Comparison of ENCODE assay signal across 28 mouse cellular contexts in genomic region chr3:90335517-90335916, GRCm38 (mm10). TPM values are rescaled to one million over a fixed set of nuclear protein-coding genes. Genes with fewer than 3 reads are reported as not detected.
A peak's percentile ranks its signal among the peaks of the same experiment; 100 is the strongest.
DNase-seq lines count a peak whose midpoint lies in the region; ATAC-seq and TF ChIP-seq lines count a peak whose summit lies in the region.
"Had no signal": no experiment of that assay in that cellular context is flagged by ENCODE, and none has a peak within 500 bp of the region (broad histone marks: within the 10 kb centered on the region; RNA-seq: fewer than 3 reads in every experiment).

No protein-coding gene starts in this region.

- no peak for TF ChIP-seq POLR2A in heart, adult 2 months (IDR thresholded peaks at IDR 0.05; ENCODE audit: insufficient read depth, low read depth, low read length)

- CTCF ChIA-PET in Patski (lab: Charles Lee): interaction anchor here (0.8 to 2.0 kb wide), 6 partner anchors 8 to 23 kb away, joined by 3 to 8 read pairs (median 4); no protein-coding TSS in a partner anchor

- no peak overlapping the region for H3K9ac ChIP-seq in heart, adult 2 months (ENCODE audit: low read depth, low read length)
- no peak overlapping the region for H3K9ac ChIP-seq in liver, postnatal 0 days (replicated peaks)
- no peak overlapping the region for H3K9ac ChIP-seq in liver, embryonic 11.5 days (ENCODE audit: low read depth, low read length)
- H3K9ac ChIP-seq: forebrain, embryonic 13.5 days; heart, embryonic 12.5 days; limb, embryonic 13.5 days; liver, embryonic 13.5 days; lung, embryonic 15.5 days; midbrain, embryonic 13.5 days; neural tube, embryonic 13.5 days had no signal

- 0 out of 2 replicates have a peak, but pooled peaks have one; percentile 10 for TF ChIP-seq CTCF in heart, adult 2 months (IDR thresholded peaks at IDR 0.05)
- TF ChIP-seq CTCF in liver, postnatal 0 days (IDR thresholded peaks at IDR 0.05; ENCODE audit: low read depth): 0 out of 2 replicates have a peak, but pooled peaks have one; percentile 18
- TF ChIP-seq CTCF in Patski (IDR thresholded peaks at IDR 0.05): peak; percentile 10

- H3K4me3 ChIP-seq in heart, adult 2 months: no peak overlapping the region
- no peak overlapping the region for H3K4me3 ChIP-seq in liver, postnatal 0 days (ENCODE audit: low read depth, low read length)
- no peak overlapping the region for H3K4me3 ChIP-seq in liver, embryonic 11.5 days (ENCODE audit: low read depth, low read length)
- no peak overlapping the region for H3K4me3 ChIP-seq in limb, embryonic 10.5 days
- H3K4me3 ChIP-seq: forebrain, embryonic 13.5 days; heart, embryonic 12.5 days; left cerebral cortex, adult 2 months; limb, embryonic 13.5 days; liver, embryonic 13.5 days; lung, embryonic 15.5 days; megakaryocyte, embryonic 14.5 days; midbrain, embryonic 13.5 days; neural tube, embryonic 13.5 days had no signal

- ATAC-seq in liver, postnatal 0 days: no peak
- ATAC-seq in liver, embryonic 11.5 days (replicated peaks; ENCODE audit: low FRiP score): no peak
- ATAC-seq in Patski: no peak
- ATAC-seq in granulocyte monocyte progenitor cell, adult 5-6 weeks (replicated peaks; ENCODE audit: poor library complexity, severe bottlenecking): no peak
- ATAC-seq: activated CD4-positive, CD25-positive, alpha-beta regulatory T cell, adult 4 months; forebrain, embryonic 13.5 days; hindbrain, postnatal 0 days; intestine, embryonic 16.5 days; midbrain, embryonic 13.5 days had no signal

- in situ Hi-C loops in Patski (cut with MboI; ENCODE audit: low pct_unique_long_range_greater_than_20kb): no loop called here

- no peak overlapping the region for H3K27ac ChIP-seq in heart, adult 2 months
- H3K27ac ChIP-seq in liver, postnatal 0 days (ENCODE audit: low read depth): no peak overlapping the region
- H3K27ac ChIP-seq in liver, embryonic 11.5 days (ENCODE audit: low read depth, low read length): no peak overlapping the region
- no peak overlapping the region for H3K27ac ChIP-seq in limb, embryonic 10.5 days
- H3K27ac ChIP-seq: forebrain, embryonic 13.5 days; hindbrain, postnatal 0 days; left cerebral cortex, adult 2 months; limb, embryonic 13.5 days; liver, embryonic 13.5 days; lung, embryonic 15.5 days; midbrain, embryonic 13.5 days; neural tube, embryonic 13.5 days had no signal

- H3K79me2 ChIP-seq in heart, adult 2 months (replicated peaks; ENCODE audit: control insufficient read depth, insufficient read depth, low read length): peaks cover 6% of the 10 kb centered on the region

- H3K4me2 ChIP-seq in liver, postnatal 0 days (ENCODE audit: low read depth, low read length): no peak overlapping the region
- H3K4me2 ChIP-seq in liver, embryonic 11.5 days: no peak overlapping the region
- H3K4me2 ChIP-seq: forebrain, embryonic 13.5 days; heart, embryonic 12.5 days; limb, embryonic 13.5 days; liver, embryonic 13.5 days; lung, embryonic 15.5 days; midbrain, embryonic 13.5 days; neural tube, embryonic 13.5 days had no signal

- no peak for DNase-seq in heart, adult 2 months
- no peak for DNase-seq in heart, postnatal 36 days
- DNase-seq in liver, postnatal 0 days: no peak
- no peak for DNase-seq in liver, embryonic 11.5 days (ENCODE audit: low spot score)
- DNase-seq in Patski (ENCODE audit: low read depth, low spot score): no peak
- peak; percentile 13 for DNase-seq in splenic B cell, adult 2 months (ENCODE audit: low read depth, low spot score)
- no peak for DNase-seq in limb, embryonic 10.5 days (ENCODE audit: low spot score)
- DNase-seq: adrenal gland, adult 8-10 months; cerebellum, adult 2 months; cerebellum, postnatal 14 days; gastrocnemius, postnatal 10 days; heart, postnatal 14 days; kidney, postnatal 14 days; liver, embryonic 13.5 days; lung, postnatal 36 days; right cerebral cortex, postnatal 4 days had no signal

- POLR2A ChIA-PET in Patski (lab: Charles Lee): no interaction called here

- no peaks in the 10 kb centered on the region for H3K9me3 ChIP-seq in liver, postnatal 0 days (ENCODE audit: low read length)
- no peaks in the 10 kb centered on the region for H3K9me3 ChIP-seq in liver, embryonic 11.5 days (ENCODE audit: control insufficient read depth, low read length)
- H3K9me3 ChIP-seq in limb, embryonic 10.5 days (replicated peaks): no peaks in the 10 kb centered on the region
- H3K9me3 ChIP-seq: forebrain, embryonic 13.5 days; heart, embryonic 12.5 days; limb, embryonic 13.5 days; liver, embryonic 13.5 days; lung, embryonic 15.5 days; megakaryocyte, embryonic 14.5 days; midbrain, embryonic 13.5 days; neural tube, embryonic 13.5 days had no signal

- intact Hi-C loops in heart, adult 2 months (cut with DNase I): no loop called here
- intact Hi-C loops in heart, postnatal 36 days (cut with DNase I): no loop called here

- peaks cover 4% of the 10 kb centered on the region for H3K4me1 ChIP-seq in heart, adult 2 months (ENCODE audit: control insufficient read depth, insufficient read depth, low read length)
- no peaks in the 10 kb centered on the region for H3K4me1 ChIP-seq in liver, postnatal 0 days (ENCODE audit: insufficient read depth)
- H3K4me1 ChIP-seq in liver, embryonic 11.5 days (replicated peaks; ENCODE audit: control insufficient read depth, insufficient read depth, low read length): peaks cover 3% of the 10 kb centered on the region; the same call in 1 of the 2 replicates
- H3K4me1 ChIP-seq in limb, embryonic 10.5 days: no peaks in the 10 kb centered on the region
- H3K4me1 ChIP-seq: lung, embryonic 15.5 days had no signal

- peaks cover 4% of the 10 kb centered on the region for H3K36me3 ChIP-seq in heart, adult 2 months (ENCODE audit: control insufficient read depth, insufficient read depth, low read length)
- no peaks in the 10 kb centered on the region for H3K36me3 ChIP-seq in liver, postnatal 0 days (replicated peaks; ENCODE audit: insufficient read depth, low read length)
- no peaks in the 10 kb centered on the region for H3K36me3 ChIP-seq in liver, embryonic 11.5 days (ENCODE audit: control insufficient read depth, insufficient read depth, low read length)
- no peaks in the 10 kb centered on the region; the same call in 1 of the 2 replicates for H3K36me3 ChIP-seq in splenic B cell, adult 2 months (ENCODE audit: control insufficient read depth, insufficient read depth, low read length, poor library complexity, severe bottlenecking)
- peaks cover 4% of the 10 kb centered on the region; the same call in 1 of the 2 replicates for H3K36me3 ChIP-seq in limb, embryonic 10.5 days
- H3K36me3 ChIP-seq: heart, embryonic 12.5 days; limb, embryonic 13.5 days; liver, embryonic 13.5 days; lung, embryonic 15.5 days; midbrain, embryonic 13.5 days; neural tube, embryonic 13.5 days had no signal

- no peaks in the 10 kb centered on the region for H3K27me3 ChIP-seq in heart, adult 2 months (ENCODE audit: control insufficient read depth, insufficient read depth, low read length)
- no peaks in the 10 kb centered on the region for H3K27me3 ChIP-seq in liver, postnatal 0 days (ENCODE audit: insufficient read depth, low read length)
- H3K27me3 ChIP-seq in liver, embryonic 11.5 days (replicated peaks; ENCODE audit: control insufficient read depth, insufficient read depth, low read length): no peaks in the 10 kb centered on the region
- no peaks in the 10 kb centered on the region for H3K27me3 ChIP-seq in Patski
- no peaks in the 10 kb centered on the region for H3K27me3 ChIP-seq in splenic B cell, adult 2 months (ENCODE audit: control insufficient read depth, insufficient read depth, low read length, poor library complexity, severe bottlenecking)
- no peaks in the 10 kb centered on the region for H3K27me3 ChIP-seq in limb, embryonic 10.5 days (ENCODE audit: low read depth, poor library complexity, severe bottlenecking)
- H3K27me3 ChIP-seq: forebrain, embryonic 13.5 days; heart, embryonic 12.5 days; limb, embryonic 13.5 days; liver, embryonic 13.5 days; lung, embryonic 15.5 days; megakaryocyte, embryonic 14.5 days; midbrain, embryonic 13.5 days; neural tube, embryonic 13.5 days had no signal

- TF ChIP-seq EP300 in heart, adult 2 months (IDR thresholded peaks at IDR 0.05; ENCODE audit: insufficient read depth, low read depth, low read length): no peak
- no peak for TF ChIP-seq EP300 in liver, postnatal 0 days (IDR thresholded peaks at IDR 0.05; ENCODE audit: low read depth)

RNA-seq across cellular contexts. Expression of gene Gatad2b, which starts 42.5 kb away (rescaled TPM):
- total RNA-seq in heart, adult 2 months (2021): 10 to 100 TPM; 40.0 to 45.3 TPM
- 17.7 and 21.0 TPM in 2 replicates for polyA plus RNA-seq in heart, adult 2 months (2012; rRNA removed)
- 10 to 100 TPM; 50.1 to 50.7 TPM for total RNA-seq in heart, postnatal 36 days (2021)
- polyA plus RNA-seq in liver, postnatal 0 days (2015; fragmentation: Nextera tagmentation; extraction: Ambion mirVana): 2.3 and 3.1 TPM in 2 replicates
- polyA plus RNA-seq in liver, embryonic 11.5 days (2014; fragmentation: Nextera tagmentation; extraction: Ambion mirVana): 7.9 and 8.2 TPM in 2 replicates
- polyA plus RNA-seq in Patski (2021): 40.8 TPM
- 68.7 and 83.6 TPM in 2 replicates for total RNA-seq in granulocyte monocyte progenitor cell, adult 5-6 weeks (2014; fragmentation: Nextera tagmentation)
- total RNA-seq in granulocyte monocyte progenitor cell, adult 5-6 weeks (2017): 19.4 and 19.9 TPM in 2 replicates
- 14.3 and 15.6 TPM in 2 replicates for polyA plus RNA-seq in limb, embryonic 10.5 days (2016; fragmentation: Nextera tagmentation; extraction: Ambion mirVana)

RNA-seq across cellular contexts. Expression of gene Slc27a3, which starts 54.2 kb away (rescaled TPM):
- total RNA-seq in heart, adult 2 months (2021): 1 to 10 TPM in 1 of 2 experiments, under 1 TPM in 1; 0.76 to 1.1 TPM
- 2.2 and 3.7 TPM in 2 replicates for polyA plus RNA-seq in heart, adult 2 months (2012; rRNA removed)
- total RNA-seq in heart, postnatal 36 days (2021): under 1 TPM; 0.54 to 1.00 TPM
- 0.58 and 0.69 TPM in 2 replicates for polyA plus RNA-seq in liver, postnatal 0 days (2015; fragmentation: Nextera tagmentation; extraction: Ambion mirVana)
- 6.4 and 6.7 TPM in 2 replicates for polyA plus RNA-seq in liver, embryonic 11.5 days (2014; fragmentation: Nextera tagmentation; extraction: Ambion mirVana)
- polyA plus RNA-seq in Patski (2021): 2.9 TPM
- total RNA-seq in granulocyte monocyte progenitor cell, adult 5-6 weeks (2014; fragmentation: Nextera tagmentation): 2.1 and 4.2 TPM in 2 replicates
- total RNA-seq in granulocyte monocyte progenitor cell, adult 5-6 weeks (2017): 0.88 and 0.99 TPM in 2 replicates
- 37.4 and 41.9 TPM in 2 replicates for polyA plus RNA-seq in limb, embryonic 10.5 days (2016; fragmentation: Nextera tagmentation; extraction: Ambion mirVana)
